Mouse (Mus musculus) layer of hippocampus, adult 18-20 months (tissue): ENCODE measurements around the gene Pcnx3. TPM values are rescaled to one million over a fixed set of nuclear protein-coding genes. Genes with fewer than 3 reads are reported as not detected.
"Not testable (repeated sequence)": the region's sequence is repeated elsewhere in the genome, so short reads cannot be mapped to it uniquely, and the experiment has no call there.

Experiments
- DNase-seq, 2 experiments: peaks; one replicate each; pipeline ENCODE4 v3.0.0; 2022; ENCODE audit warnings: low spot score in 2 of 2
- total RNA-seq, 2 experiments: library from RNA; stranded (reverse); gene quantifications; 2 replicates each; pipeline ENCODE4 v1.2.3; 2021

Pcnx3 gene
- total RNA-seq, 2 experiments from 2014 or later = 58.3 to 68.6 TPM

DNA sequence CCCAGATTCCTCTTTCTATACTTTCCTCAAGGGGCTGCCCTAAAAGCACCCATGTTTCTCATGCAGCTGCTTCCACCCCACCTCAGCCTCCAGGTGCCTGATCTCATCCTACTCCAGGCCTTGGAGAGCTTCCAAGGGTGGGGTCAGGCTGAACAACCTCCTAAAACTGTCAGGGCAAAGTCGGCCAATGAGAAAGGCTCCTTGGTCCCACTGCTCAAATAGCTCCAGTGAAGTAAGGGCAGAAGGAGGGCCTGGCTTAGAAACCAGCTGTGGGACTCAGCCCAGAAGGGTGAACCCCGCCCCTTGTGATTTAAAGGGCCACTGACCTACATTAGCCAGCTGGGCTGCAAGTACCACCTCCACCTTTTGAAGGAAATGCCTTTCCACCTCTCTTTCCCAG lies 25.0 kb upstream of the Pcnx3 start:
- DNase-seq = no peak

DNA sequence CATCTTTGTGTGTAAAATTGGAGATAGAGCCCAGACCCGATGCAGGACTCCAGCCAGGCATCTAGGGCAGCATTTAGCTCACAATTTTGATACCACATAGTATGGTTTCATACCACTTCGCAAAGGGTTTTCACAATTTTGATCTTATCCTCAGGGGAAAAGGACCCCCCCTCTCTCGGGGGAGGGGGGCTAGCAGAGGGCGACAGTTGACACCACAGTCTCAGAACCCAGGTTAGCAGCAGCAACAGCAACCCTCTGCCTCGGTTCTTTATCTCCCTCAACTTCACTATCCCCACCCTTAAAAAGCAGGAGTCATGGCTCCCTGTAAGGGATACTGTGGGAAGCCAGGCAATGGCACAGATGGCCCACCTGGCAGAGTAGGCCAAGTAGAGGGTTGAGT lies 24.5 kb upstream of the Pcnx3 start:
- DNase-seq = no peak

GRCm38 (mm10) chr19:5711907-5712460 lies 23.3 kb upstream of the Pcnx3 start:
- DNase-seq = no peak

- DNase-seq = peak in 1 of 2 experiments; percentile 90
These were observed 22.5 kb upstream of the Pcnx3 start for GRCm38 (mm10) chr19:5711218-5711617.

- DNase-seq = no peak
These were observed 21.9 kb upstream of the Pcnx3 start for GRCm38 (mm10) chr19:5710581-5710980.

DNA sequence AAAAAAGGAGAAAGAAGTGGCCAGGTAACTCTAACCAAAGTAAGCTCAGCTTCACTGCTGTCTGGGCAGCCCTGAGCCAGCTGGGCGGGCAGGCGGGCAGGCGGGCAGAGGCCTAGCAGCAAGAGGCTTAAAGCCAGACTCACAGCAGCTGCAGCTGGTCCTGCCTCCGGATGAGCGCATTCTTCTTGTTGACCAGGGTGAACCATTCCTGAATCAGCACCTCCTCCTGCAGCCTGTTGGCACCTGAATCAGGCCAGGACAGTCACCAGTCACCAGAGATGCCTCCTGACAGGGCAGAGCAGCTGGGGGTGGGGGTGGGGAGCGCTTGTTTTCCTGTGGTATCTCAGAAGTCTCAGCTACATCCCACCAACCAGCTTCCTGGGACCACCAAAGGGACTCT lies 21.4 kb upstream of the Pcnx3 start:
- DNase-seq = no peak

GRCm38 (mm10) chr19:5704801-5705571 lies 16.3 kb upstream of the Pcnx3 start:
- DNase-seq = no peak

DNA sequence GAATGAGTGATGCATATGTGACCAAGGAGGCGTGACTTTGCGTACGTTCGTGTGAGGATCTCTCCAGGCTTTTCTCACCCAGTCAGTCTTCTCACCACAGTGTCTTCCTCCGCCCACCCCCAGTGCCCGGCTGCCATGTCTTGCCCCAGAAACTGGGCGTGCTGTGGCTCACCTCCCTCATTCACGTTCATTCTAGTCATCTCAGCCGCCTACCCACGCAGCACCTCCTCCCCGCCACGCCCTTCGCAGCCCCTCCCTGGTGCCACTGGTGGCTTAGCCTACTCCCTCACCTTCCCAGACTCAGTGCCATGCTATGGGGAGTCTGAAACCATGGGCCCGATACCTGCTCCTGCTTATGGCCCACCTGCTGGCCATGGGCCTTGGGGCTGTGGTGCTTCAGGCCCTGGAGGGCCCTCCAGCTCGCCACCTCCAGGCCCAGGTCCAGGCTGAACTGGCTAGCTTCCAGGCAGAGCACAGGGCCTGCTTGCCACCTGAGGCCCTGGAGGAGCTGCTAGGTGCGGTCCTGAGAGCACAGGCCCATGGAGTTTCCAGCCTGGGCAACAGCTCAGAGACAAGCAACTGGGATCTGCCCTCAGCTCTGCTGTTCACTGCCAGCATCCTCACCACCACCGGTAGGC lies 15.6 kb upstream of the Pcnx3 start, which contains the start of gene Kcnk7:
Gene Kcnk7 (plus strand): TSS at position 205 of the 638 bp plus-strand sequence.
- no peak for DNase-seq

- no peak for DNase-seq
These were observed 7.2 kb upstream of the Pcnx3 start for GRCm38 (mm10) chr19:5695849-5696462.

- DNase-seq = no peak
These were observed 5.1 kb upstream of the Pcnx3 start for GRCm38 (mm10) chr19:5693801-5694200.

DNA sequence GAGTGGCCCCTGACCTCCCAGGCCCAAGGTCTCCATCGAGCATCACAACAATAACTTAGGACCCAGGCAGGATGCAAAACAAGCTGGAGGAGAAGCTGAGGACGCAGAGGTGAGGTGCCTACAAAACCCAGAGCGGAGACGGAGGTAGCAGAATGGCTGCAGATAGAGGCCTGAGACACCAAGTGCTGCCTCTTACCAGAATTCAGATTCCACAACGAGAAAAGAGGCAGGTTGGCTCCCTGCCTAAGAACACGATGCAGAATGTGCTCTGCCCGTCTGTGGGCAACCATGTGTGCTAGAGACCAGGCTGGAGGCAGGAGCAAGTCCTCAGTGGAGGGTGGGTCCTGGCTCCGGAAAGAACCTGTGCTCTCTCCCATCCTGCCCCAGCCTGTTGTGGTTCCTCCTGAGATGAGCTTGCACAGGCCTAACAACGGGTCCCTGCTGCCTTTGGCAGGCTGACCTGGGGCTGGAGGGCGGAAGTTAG lies 4.2 kb upstream of the Pcnx3 start:
- DNase-seq = peak in 1 of 2 experiments; percentile 63

GRCm38 (mm10) chr19:5692086-5692912 lies 3.6 kb upstream of the Pcnx3 start:
- DNase-seq = no peak

GRCm38 (mm10) chr19:5691601-5692000 lies 2.9 kb upstream of the Pcnx3 start:
- DNase-seq = no peak

DNA sequence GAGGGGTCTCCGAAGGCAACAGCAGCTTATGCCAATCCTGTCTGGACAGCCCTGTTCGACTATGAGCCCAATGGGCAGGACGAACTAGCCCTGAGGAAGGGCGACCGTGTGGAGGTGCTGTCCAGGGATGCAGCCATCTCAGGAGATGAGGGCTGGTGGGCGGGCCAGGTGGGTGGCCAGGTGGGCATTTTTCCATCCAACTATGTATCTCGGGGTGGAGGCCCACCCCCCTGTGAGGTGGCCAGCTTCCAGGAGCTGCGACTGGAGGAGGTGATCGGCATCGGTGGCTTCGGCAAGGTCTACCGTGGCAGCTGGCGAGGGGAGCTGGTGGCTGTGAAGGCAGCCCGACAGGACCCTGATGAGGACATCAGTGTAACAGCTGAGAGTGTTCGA lies 1.6 kb upstream of the Pcnx3 start:
- DNase-seq = no peak

DNA sequence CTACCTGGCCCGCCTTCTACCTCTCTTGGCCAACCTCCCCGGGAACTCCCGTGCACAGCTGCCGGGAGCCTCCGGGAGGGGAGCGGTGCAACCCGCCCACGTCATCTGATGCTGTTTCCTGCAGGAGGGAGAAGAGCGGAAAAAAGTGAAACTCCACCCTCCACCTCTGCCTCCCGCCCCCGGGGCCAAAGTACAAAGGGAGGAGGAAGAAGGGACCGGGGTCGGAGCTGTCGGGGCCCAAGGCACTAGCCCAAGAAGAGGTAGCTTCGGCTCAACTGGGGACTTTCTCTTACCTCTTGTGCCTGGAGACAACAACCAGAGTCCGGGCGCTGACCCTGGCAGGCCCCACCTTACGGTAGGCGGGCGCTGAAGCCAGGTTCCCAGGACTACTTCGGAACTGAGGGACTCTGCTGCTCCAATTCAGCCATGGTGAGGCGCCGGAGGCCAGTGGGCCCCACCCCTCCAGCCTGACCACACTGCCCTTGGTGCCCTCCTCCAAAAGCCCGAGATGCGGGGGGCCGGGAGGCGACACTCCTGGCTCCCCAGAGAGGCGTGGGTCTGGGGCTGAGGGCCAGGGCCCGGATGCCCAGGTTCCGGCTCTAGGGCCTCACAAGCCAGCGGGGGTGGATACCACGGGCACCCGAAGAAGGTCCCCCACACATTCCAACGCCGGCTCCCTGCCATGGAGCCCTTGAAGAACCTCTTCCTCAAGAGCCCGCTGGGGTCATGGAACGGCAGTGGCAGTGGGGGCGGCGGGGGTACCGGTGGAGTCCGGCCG lies 1.0 kb upstream of the Pcnx3 start:
- DNase-seq = peak; percentile 67 to 76

- peak in 1 of 2 experiments; percentile 24 for DNase-seq
These were observed 350 bp upstream of the Pcnx3 start for GRCm38 (mm10) chr19:5689088-5689428.

- DNase-seq = no peak
These were observed 970 bp downstream of the Pcnx3 start for GRCm38 (mm10) chr19:5687738-5688137.

DNA sequence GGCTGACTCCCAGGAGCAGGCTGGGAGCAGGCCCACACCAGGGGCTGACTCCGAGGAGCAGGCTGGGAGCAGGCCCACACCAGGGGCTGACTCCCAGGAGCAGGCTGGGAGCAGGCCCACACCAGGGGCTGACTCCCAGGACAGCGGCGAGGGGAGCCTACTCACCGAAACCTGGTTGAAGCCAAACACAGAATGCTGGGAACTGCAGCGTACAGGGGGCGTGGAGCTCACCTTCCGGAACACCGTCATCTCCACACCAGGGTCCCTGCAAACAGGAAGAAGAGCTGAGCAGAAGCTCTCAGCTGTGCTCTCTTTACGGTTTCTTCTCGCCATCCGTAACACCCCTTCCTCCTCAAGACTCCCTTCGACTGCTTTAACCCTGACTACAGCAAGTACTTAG lies 1.8 kb downstream of the Pcnx3 start:
- DNase-seq = not testable (repeated sequence)

DNA sequence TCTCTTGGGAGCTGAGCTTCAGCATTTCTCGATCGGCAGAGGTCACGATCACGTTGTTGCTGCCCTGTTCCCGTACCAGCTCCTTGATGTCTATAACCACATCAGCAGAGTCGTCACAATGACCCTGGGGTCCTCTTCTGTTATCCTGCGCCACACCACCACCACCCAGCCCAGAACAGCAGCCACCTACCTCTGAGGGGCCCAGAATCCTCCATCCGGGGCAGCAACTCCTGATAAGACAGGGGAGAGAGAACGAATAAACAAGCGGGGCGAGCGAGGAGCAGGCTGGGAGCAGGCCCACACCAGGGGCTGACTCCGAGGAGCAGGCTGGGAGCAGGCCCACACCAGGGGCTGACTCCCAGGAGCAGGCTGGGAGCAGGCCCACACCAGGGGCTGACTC lies 2.3 kb downstream of the Pcnx3 start:
- DNase-seq = no peak

- no peak for DNase-seq
These were observed 2.8 kb downstream of the Pcnx3 start for GRCm38 (mm10) chr19:5685861-5686260.
